Mouse (Mus musculus) embryonic fibroblast, embryonic 13.5 days (primary cell): ENCODE results near the gene Ppfibp1.

ENCODE experiments used
- CTCF ChIP-seq: IDR thresholded peaks from 2 replicates; pipeline ENCODE4 v1.5.1; 2011; ENCODE audit warnings: mild to moderate bottlenecking, control low read depth, low read length, moderate library complexity, borderline replicate concordance; ENCODE audit not compliant: insufficient read depth
- POLR2A ChIP-seq: IDR thresholded peaks from 2 replicates; pipeline ENCODE4 v1.6.1; 2011; ENCODE audit warnings: low read depth, mild to moderate bottlenecking, control low read depth, low read length, moderate library complexity

DNA sequence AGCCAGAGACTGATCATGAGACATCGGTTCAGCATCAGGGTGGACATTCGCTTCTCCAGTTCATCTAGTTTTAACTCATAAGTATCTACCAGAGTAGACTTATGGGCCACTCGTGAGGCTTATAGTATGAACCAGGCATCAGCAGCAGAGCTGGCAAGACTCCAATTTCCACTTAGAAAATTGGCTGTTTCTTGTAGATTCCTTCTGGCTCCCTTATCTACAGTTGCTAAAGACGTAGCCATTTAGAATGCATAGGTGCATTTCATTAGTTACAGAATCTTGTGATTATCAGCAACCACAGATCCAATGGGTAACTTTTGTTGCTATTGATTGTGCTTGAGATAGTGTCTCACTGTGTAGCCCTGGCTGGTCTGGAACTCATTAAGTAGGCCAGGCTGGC, 35.5 kb upstream of the Ppfibp1 start:
- no peak for TF ChIP-seq CTCF
- TF ChIP-seq POLR2A: no peak
